Mouse (Mus musculus) E14TG2a.4 (cell line): ENCODE measurements at regions not wholly inside any gene's neighbourhood (a gene's known extent, or its start where the extent isn't known, plus 50 kb on each side); places are given as distances from the start of the nearest gene placed in this dataset.

Experiments
- CTCF ChIP-seq: conservative IDR thresholded peaks from 2 replicates; pipeline ENCODE4 v1.5.1; 2014; ENCODE audit warnings: low read length
- POU5F1 ChIP-seq: IDR thresholded peaks from 2 replicates; pipeline ENCODE4 v1.6.1; 2014; ENCODE audit warnings: low read length, borderline replicate concordance

GRCm38 (mm10) chr6:31176368-31176767 is 217.5 kb upstream of the Klf14 start:
- TF ChIP-seq CTCF (peak; percentile 15; the same call in 1 of the 2 replicates), POU5F1 (no peak)
